Mouse (Mus musculus): ENCODE data around the gene Hadh. TPM values are rescaled to one million over a fixed set of nuclear protein-coding genes. Genes with fewer than 3 reads are reported as not detected.

Gene Hadh
- polyA plus RNA-seq, 1 experiment, result 40.5 TPM

- Histone ChIP-seq H3K4me1 (ENCODE audit: control insufficient read depth, insufficient read depth, low read length) (no peaks in the 10 kb centered on the region), H3K27ac (ENCODE audit: insufficient read depth, low read length) (no peak overlapping the region), H3K4me3 (replicated peaks; ENCODE audit: insufficient read depth, low read depth, low read length) (no peak overlapping the region), H3K27me3 (ENCODE audit: control insufficient read depth, insufficient read depth, low read length) (no peaks in the 10 kb centered on the region)
- WGBS, result 93% methylated on average over 3 of the region's 3 CpGs
- no peak for DNase-seq
- TF ChIP-seq CTCF (IDR thresholded peaks at IDR 0.05; ENCODE audit: borderline replicate concordance, insufficient read depth, low read depth, low read length), result no peak
- no peak for TF ChIP-seq POLR2A (IDR thresholded peaks at IDR 0.05; ENCODE audit: borderline replicate concordance, insufficient read depth, low read length)
Measured at GRCm38 (mm10) chr3:131255399-131255981, 16.4 kb downstream of the Hadh start.

DNA sequence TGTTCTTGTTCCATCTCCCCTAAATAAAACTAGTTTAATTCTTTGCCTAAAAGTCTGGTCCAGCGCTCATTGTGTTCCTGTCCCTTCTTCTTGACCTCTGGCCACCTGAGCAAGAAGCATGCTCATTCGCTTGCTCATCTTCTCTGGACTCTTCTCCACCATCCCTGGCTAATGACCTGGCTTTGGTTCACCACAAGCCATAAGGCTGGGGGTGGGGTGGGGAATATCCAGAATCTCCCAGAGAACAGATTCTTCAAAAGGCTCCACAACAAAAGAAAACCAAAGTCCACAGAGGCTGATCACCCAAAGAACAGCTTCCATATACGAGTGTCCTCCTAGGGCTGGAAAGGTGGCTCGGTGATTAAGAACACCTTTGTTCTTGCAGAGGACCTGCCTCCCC, 16.9 kb downstream of the Hadh start:
- DNase-seq, result no peak
- Histone ChIP-seq H3K4me3 (replicated peaks; ENCODE audit: insufficient read depth, low read depth, low read length) (no peak overlapping the region), H3K27me3 (ENCODE audit: control insufficient read depth, insufficient read depth, low read length) (no peaks in the 10 kb centered on the region), H3K27ac (ENCODE audit: insufficient read depth, low read length) (no peak overlapping the region), H3K4me1 (ENCODE audit: control insufficient read depth, insufficient read depth, low read length) (no peaks in the 10 kb centered on the region)
- 93% methylated on average over 4 of the region's 4 CpGs for WGBS
- TF ChIP-seq POLR2A (IDR thresholded peaks at IDR 0.05; ENCODE audit: borderline replicate concordance, insufficient read depth, low read length) (no peak), CTCF (IDR thresholded peaks at IDR 0.05; ENCODE audit: borderline replicate concordance, insufficient read depth, low read depth, low read length) (no peak)

DNA sequence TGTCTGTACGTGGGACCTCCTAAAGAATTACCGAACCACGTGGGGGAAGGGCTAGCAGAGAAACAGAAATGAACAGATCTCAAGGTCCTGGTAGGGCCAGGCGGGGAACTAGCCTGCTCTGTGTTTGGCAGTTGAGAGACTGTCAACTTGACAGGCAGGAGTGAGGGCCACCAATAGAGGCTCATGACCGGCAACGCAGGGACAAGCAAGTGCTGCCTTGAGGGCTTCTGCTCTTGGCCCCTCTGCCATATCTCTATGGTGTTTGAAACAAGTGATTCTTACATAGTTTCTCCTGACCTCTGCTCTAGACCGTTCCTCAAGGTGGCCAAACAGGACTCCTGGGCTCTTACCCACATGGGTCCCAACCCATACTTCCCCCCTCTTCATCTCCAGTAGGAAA, 20.3 kb downstream of the Hadh start:
- DNase-seq, result no peak
- TF ChIP-seq POLR2A (IDR thresholded peaks at IDR 0.05; ENCODE audit: borderline replicate concordance, insufficient read depth, low read length) (no peak), CTCF (IDR thresholded peaks at IDR 0.05; ENCODE audit: borderline replicate concordance, insufficient read depth, low read depth, low read length) (no peak)
- Histone ChIP-seq H3K27ac (ENCODE audit: insufficient read depth, low read length) (no peak overlapping the region), H3K4me3 (replicated peaks; ENCODE audit: insufficient read depth, low read depth, low read length) (no peak overlapping the region), H3K27me3 (ENCODE audit: control insufficient read depth, insufficient read depth, low read length) (no peaks in the 10 kb centered on the region), H3K4me1 (ENCODE audit: control insufficient read depth, insufficient read depth, low read length) (no peaks in the 10 kb centered on the region)
- 89% methylated on average over 7 of the region's 7 CpGs for WGBS

DNA sequence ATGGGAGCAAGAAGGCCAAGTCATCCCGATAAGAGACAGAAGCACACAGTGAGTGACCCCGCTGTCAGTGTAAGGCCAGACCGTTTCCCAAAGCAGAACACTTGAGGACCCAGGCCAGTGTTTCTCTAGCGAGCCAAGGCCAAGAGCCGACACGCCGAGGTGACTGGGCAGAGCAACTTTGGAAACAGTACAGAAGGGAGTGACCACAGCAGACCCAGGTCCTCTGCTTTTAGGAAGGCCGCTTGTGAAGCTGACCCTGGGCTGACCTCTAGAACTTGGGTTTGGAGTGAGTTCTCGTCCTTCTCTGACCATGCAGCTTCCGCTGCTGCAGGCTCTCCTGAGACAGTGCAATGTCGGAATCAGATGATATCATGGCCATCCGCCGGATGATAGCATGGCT, 20.9 kb downstream of the Hadh start:
- WGBS, result 85% methylated on average over 13 of the region's 13 CpGs
- H3K27ac ChIP-seq (ENCODE audit: insufficient read depth, low read length), result no peak overlapping the region
- no peak for DNase-seq
- H3K27me3 ChIP-seq (ENCODE audit: control insufficient read depth, insufficient read depth, low read length), result no peaks in the 10 kb centered on the region
- H3K4me1 ChIP-seq (ENCODE audit: control insufficient read depth, insufficient read depth, low read length), result no peaks in the 10 kb centered on the region
- no peak overlapping the region for H3K4me3 ChIP-seq (replicated peaks; ENCODE audit: insufficient read depth, low read depth, low read length)
- TF ChIP-seq CTCF (IDR thresholded peaks at IDR 0.05; ENCODE audit: borderline replicate concordance, insufficient read depth, low read depth, low read length) (no peak), POLR2A (IDR thresholded peaks at IDR 0.05; ENCODE audit: borderline replicate concordance, insufficient read depth, low read length) (no peak)

- TF ChIP-seq POLR2A (IDR thresholded peaks at IDR 0.05; ENCODE audit: borderline replicate concordance, insufficient read depth, low read length) (no peak), CTCF (IDR thresholded peaks at IDR 0.05; ENCODE audit: borderline replicate concordance, insufficient read depth, low read depth, low read length) (no peak)
- Histone ChIP-seq H3K27me3 (ENCODE audit: control insufficient read depth, insufficient read depth, low read length) (no peaks in the 10 kb centered on the region), H3K4me3 (replicated peaks; ENCODE audit: insufficient read depth, low read depth, low read length) (no peak overlapping the region), H3K4me1 (ENCODE audit: control insufficient read depth, insufficient read depth, low read length) (no peaks in the 10 kb centered on the region), H3K27ac (ENCODE audit: insufficient read depth, low read length) (no peak overlapping the region)
- 93% methylated on average over 2 of the region's 2 CpGs for WGBS
- no peak for DNase-seq
Measured at GRCm38 (mm10) chr3:131250283-131250682, 21.6 kb downstream of the Hadh start.

DNA sequence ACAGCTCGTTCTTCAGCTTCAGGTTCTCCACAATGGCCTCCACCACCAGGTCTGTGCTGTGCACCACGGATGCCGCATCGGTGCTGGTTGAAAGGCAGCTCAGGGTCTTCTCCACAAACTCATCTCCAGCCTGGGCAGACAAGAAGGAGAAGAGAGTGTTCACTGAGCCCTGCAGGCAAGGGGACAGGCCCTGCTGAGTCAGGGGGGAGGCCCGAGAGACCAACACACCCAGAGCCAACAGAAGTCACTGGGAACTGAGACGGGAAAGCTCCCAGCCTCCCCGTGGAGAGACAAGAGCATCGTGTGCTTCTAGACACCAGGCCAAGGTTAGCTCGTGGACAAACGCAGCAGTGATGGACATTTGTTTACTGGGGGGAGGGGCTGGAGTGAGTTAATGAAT, 23.5 kb downstream of the Hadh start:
- Histone ChIP-seq H3K4me3 (replicated peaks; ENCODE audit: insufficient read depth, low read depth, low read length) (no peak overlapping the region), H3K4me1 (ENCODE audit: control insufficient read depth, insufficient read depth, low read length) (no peaks in the 10 kb centered on the region), H3K27me3 (ENCODE audit: control insufficient read depth, insufficient read depth, low read length) (no peaks in the 10 kb centered on the region), H3K27ac (ENCODE audit: insufficient read depth, low read length) (no peak overlapping the region)
- WGBS, result 66% methylated on average over 10 of the region's 10 CpGs
- no peak for DNase-seq
- TF ChIP-seq POLR2A (IDR thresholded peaks at IDR 0.05; ENCODE audit: borderline replicate concordance, insufficient read depth, low read length) (no peak), CTCF (IDR thresholded peaks at IDR 0.05; ENCODE audit: borderline replicate concordance, insufficient read depth, low read depth, low read length) (no peak)

DNA sequence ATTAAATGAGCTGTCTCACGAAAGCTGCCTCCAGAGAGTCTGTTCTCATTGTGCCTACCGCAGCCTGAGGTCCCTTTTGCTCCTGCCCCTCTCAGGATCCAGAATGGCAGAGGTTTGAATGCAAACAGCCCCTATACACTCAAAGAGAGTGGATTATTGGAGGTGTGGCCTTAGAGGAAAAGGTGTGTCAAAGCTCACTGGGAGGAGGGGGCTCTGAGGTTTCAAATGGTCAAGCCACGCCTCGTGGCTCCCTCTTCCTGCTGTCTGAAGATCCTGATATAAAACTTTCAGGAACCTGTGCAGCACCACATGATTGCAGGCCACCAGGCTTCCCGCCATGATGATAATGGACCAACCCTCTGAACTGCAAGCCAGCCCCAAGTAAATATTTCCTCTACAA, 24.1 kb downstream of the Hadh start:
- Histone ChIP-seq H3K27me3 (ENCODE audit: control insufficient read depth, insufficient read depth, low read length) (no peaks in the 10 kb centered on the region), H3K27ac (ENCODE audit: insufficient read depth, low read length) (no peak overlapping the region), H3K4me1 (ENCODE audit: control insufficient read depth, insufficient read depth, low read length) (no peaks in the 10 kb centered on the region), H3K4me3 (replicated peaks; ENCODE audit: insufficient read depth, low read depth, low read length) (no peak overlapping the region)
- TF ChIP-seq CTCF (IDR thresholded peaks at IDR 0.05; ENCODE audit: borderline replicate concordance, insufficient read depth, low read depth, low read length) (no peak), POLR2A (IDR thresholded peaks at IDR 0.05; ENCODE audit: borderline replicate concordance, insufficient read depth, low read length) (no peak)
- DNase-seq, result no peak
- 88% methylated on average over 5 of the region's 5 CpGs for WGBS

DNA sequence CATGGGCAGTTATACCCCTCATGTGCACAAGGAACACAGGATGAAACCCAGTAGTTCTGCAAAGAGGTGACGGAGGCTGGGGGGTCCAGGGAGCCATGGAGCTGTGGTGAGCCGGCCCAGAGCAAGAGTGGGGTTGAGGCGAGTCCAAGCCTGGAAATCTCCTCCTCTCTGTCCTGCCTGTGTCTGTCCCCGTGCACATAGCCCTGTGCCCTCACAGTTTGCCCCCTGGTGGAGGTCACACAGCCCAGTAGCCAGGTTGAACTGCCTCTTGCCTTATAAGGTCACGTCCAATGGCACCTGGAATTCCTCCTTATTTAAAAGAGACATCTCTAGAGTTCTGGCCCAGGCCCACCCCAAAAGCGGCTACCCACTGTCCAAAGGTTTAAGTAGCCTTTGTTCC, 24.5 kb downstream of the Hadh start:
- H3K4me3 ChIP-seq (replicated peaks; ENCODE audit: insufficient read depth, low read depth, low read length), result no peak overlapping the region
- no peak overlapping the region for H3K27ac ChIP-seq (ENCODE audit: insufficient read depth, low read length)
- DNase-seq, result no peak
- no peaks in the 10 kb centered on the region for H3K4me1 ChIP-seq (ENCODE audit: control insufficient read depth, insufficient read depth, low read length)
- WGBS, result 82% methylated on average over 6 of the region's 6 CpGs
- H3K27me3 ChIP-seq (ENCODE audit: control insufficient read depth, insufficient read depth, low read length), result no peaks in the 10 kb centered on the region
- TF ChIP-seq POLR2A (IDR thresholded peaks at IDR 0.05; ENCODE audit: borderline replicate concordance, insufficient read depth, low read length) (no peak), CTCF (IDR thresholded peaks at IDR 0.05; ENCODE audit: borderline replicate concordance, insufficient read depth, low read depth, low read length) (no peak)
